Mouse (Mus musculus): ENCODE results near the gene Tshb. TPM values are rescaled to one million over a fixed set of nuclear protein-coding genes. Genes with fewer than 3 reads are reported as not detected.

The Tshb gene
- total RNA-seq (2022), result not detected

- no peak for DNase-seq
Observed at GRCm38 (mm10) chr3:102782618-102783017, at the start of gene Tshb. Gene Tshb, minus strand, starts transcription at chr3:102782718.

- DNase-seq, result peak; percentile 14
Observed at GRCm38 (mm10) chr3:102803937-102804336, 21.4 kb upstream of the Tshb start.

- no peak for DNase-seq
Observed at GRCm38 (mm10) chr3:102787369-102787768, 4.9 kb upstream of the Tshb start.

- no peak for DNase-seq
Observed at GRCm38 (mm10) chr3:102773018-102773417, 9.5 kb downstream of the Tshb start.

GRCm38 (mm10) chr3:102764850-102765249 is 17.7 kb downstream of the Tshb start:
- DNase-seq, result no peak

GRCm38 (mm10) chr3:102763713-102764400 is 18.7 kb downstream of the Tshb start:
- no peak for DNase-seq

GRCm38 (mm10) chr3:102762388-102762787 is 20.1 kb downstream of the Tshb start:
- DNase-seq, result no peak

GRCm38 (mm10) chr3:102760236-102760635 is 22.3 kb downstream of the Tshb start:
- DNase-seq, result no peak

GRCm38 (mm10) chr3:102757019-102757418 is 25.5 kb downstream of the Tshb start:
- no peak for DNase-seq

- DNase-seq, result no peak
Observed at GRCm38 (mm10) chr3:102755801-102756200, 26.7 kb downstream of the Tshb start.

- no peak for DNase-seq
Observed at GRCm38 (mm10) chr3:102752457-102752856, 30.1 kb downstream of the Tshb start.

GRCm38 (mm10) chr3:102752053-102752452 is 30.5 kb downstream of the Tshb start:
- DNase-seq, result no peak

- no peak for DNase-seq
Observed at GRCm38 (mm10) chr3:102751536-102751935, 31.0 kb downstream of the Tshb start.

- no peak for DNase-seq
Observed at GRCm38 (mm10) chr3:102751136-102751535, 31.4 kb downstream of the Tshb start.

- DNase-seq, result no peak
Observed at GRCm38 (mm10) chr3:102748686-102749085, 33.8 kb downstream of the Tshb start.

GRCm38 (mm10) chr3:102748038-102748437 is 34.5 kb downstream of the Tshb start:
- no peak for DNase-seq

GRCm38 (mm10) chr3:102746174-102746573 is 36.3 kb downstream of the Tshb start:
- no peak for DNase-seq

GRCm38 (mm10) chr3:102744657-102745056 is 37.9 kb downstream of the Tshb start:
- no peak for DNase-seq

- DNase-seq, result no peak
Observed at GRCm38 (mm10) chr3:102743781-102744471, 38.6 kb downstream of the Tshb start.

GRCm38 (mm10) chr3:102743202-102743601 is 39.3 kb downstream of the Tshb start:
- no peak for DNase-seq

GRCm38 (mm10) chr3:102742725-102743124 is 39.8 kb downstream of the Tshb start:
- DNase-seq, result no peak

- no peak for DNase-seq
Observed at GRCm38 (mm10) chr3:102738926-102739325, 43.6 kb downstream of the Tshb start.

- DNase-seq, result no peak
Observed at GRCm38 (mm10) chr3:102738161-102738901, 44.2 kb downstream of the Tshb start.

All from adrenal gland, adult 8-10 months (tissue).